ENCODE assay signal across 22 mouse cellular contexts in the genomic region with DNA sequence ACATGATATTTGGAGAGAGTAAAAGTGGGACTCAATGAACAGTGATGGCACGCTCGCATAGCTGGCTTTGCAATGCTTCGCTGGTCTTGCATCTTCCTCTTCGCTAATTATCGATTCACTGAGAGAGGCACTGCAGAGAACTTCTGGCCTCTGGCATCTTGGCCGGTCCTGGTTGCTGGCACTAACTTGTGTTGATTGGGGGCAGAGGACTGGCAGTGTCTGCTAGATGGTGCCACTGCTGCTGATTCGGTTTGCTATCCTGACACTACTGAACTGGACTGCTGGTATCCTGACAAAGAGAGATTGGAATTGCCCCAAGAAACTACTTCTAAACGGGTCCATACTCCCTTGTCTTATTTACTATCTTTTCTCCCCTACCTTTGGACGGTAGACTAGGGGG. TPM values are rescaled to one million over a fixed set of nuclear protein-coding genes. Genes with fewer than 3 reads are reported as not detected.
DNase-seq lines count a peak whose midpoint lies in the region; ATAC-seq and TF ChIP-seq lines count a peak whose summit lies in the region.
"Had no signal": no experiment of that assay in that cellular context is flagged by ENCODE, and none has a peak within 500 bp of the region (broad histone marks: within the 10 kb centered on the region; RNA-seq: fewer than 3 reads in every experiment).

No protein-coding gene starts in this region.

- no peaks in the 10 kb centered on the region for H3K36me3 ChIP-seq in liver, adult 2 months (ENCODE audit: control insufficient read depth, insufficient read depth, low read length)
- no peaks in the 10 kb centered on the region for H3K36me3 ChIP-seq in liver, embryonic 12.5 days
- H3K36me3 ChIP-seq: embryonic facial prominence, embryonic 13.5 days; embryonic facial prominence, embryonic 15.5 days; forebrain, embryonic 10.5 days; forebrain, embryonic 12.5 days had no signal

- WGBS in liver, adult 2 months, result 84% methylated on average over 9 of the region's 9 CpGs
- WGBS in liver, embryonic 12.5 days (ENCODE audit: insufficient replicate concordance), result 78% methylated on average over 9 of the region's 9 CpGs

- peak; percentile 22 for DNase-seq in gastrocnemius, adult 18-20 months (ENCODE audit: low spot score)
- no peak for DNase-seq in gastrocnemius, adult 8-10 months (ENCODE audit: low spot score in 2 of 2)
- peak; percentile 66 for DNase-seq in heart, adult 11 months
- no peak for DNase-seq in heart, postnatal 4 days
- peak; percentile 74 for DNase-seq in liver, adult 2 months (ENCODE audit: extremely low read depth, low read depth, low spot score)
- DNase-seq: adrenal gland, adult 2 months; adrenal gland, postnatal 10 days; adrenal gland, postnatal 25 days; cerebellum, adult 11 months; cerebellum, adult 18-20 months; cerebellum, adult 9-10 months; cerebellum, postnatal 14 days; cerebellum, postnatal 36 days; embryo, embryonic 11 days had no signal

- no peak for TF ChIP-seq POLR2A in liver, adult 2 months (IDR thresholded peaks at IDR 0.05; ENCODE audit: extremely low read depth, insufficient read depth, low read length)

- H3K4me2 ChIP-seq in liver, embryonic 12.5 days, result no peak overlapping the region
- H3K4me2 ChIP-seq: embryonic facial prominence, embryonic 13.5 days; embryonic facial prominence, embryonic 15.5 days; forebrain, embryonic 12.5 days had no signal

- no peaks in the 10 kb centered on the region for H3K4me1 ChIP-seq in liver, adult 2 months (ENCODE audit: control insufficient read depth, insufficient read depth, low read length)
- no peaks in the 10 kb centered on the region for H3K4me1 ChIP-seq in liver, embryonic 12.5 days
- H3K4me1 ChIP-seq: embryonic facial prominence, embryonic 13.5 days; embryonic facial prominence, embryonic 15.5 days; forebrain, embryonic 12.5 days had no signal

- ATAC-seq in liver, embryonic 12.5 days, result no peak
- ATAC-seq: forebrain, embryonic 14.5 days; forebrain, embryonic 16.5 days had no signal

- no peak overlapping the region for H3K27ac ChIP-seq in liver, adult 2 months (replicated peaks; ENCODE audit: insufficient read depth, low read depth, low read length)
- no peak overlapping the region for H3K27ac ChIP-seq in liver, embryonic 12.5 days
- H3K27ac ChIP-seq: embryonic facial prominence, embryonic 13.5 days; embryonic facial prominence, embryonic 15.5 days; forebrain, embryonic 10.5 days; forebrain, embryonic 12.5 days had no signal

- no peak overlapping the region for H3K9ac ChIP-seq in liver, adult 2 months (ENCODE audit: low read depth, low read length)
- H3K9ac ChIP-seq in liver, embryonic 12.5 days, result no peak overlapping the region
- H3K9ac ChIP-seq: embryonic facial prominence, embryonic 13.5 days; embryonic facial prominence, embryonic 15.5 days; forebrain, embryonic 12.5 days had no signal

- H3K79me2 ChIP-seq in liver, adult 2 months (ENCODE audit: control insufficient read depth, insufficient read depth, low read length), result no peaks in the 10 kb centered on the region

- no peaks in the 10 kb centered on the region for H3K27me3 ChIP-seq in liver, adult 2 months (ENCODE audit: control insufficient read depth, insufficient read depth, low read length)
- H3K27me3 ChIP-seq in liver, embryonic 12.5 days (replicated peaks), result no peaks in the 10 kb centered on the region
- H3K27me3 ChIP-seq: embryonic facial prominence, embryonic 13.5 days; embryonic facial prominence, embryonic 15.5 days; forebrain, embryonic 12.5 days had no signal

- H3K9me3 ChIP-seq in liver, embryonic 12.5 days (replicated peaks), result no peaks in the 10 kb centered on the region
- H3K9me3 ChIP-seq: embryonic facial prominence, embryonic 13.5 days; embryonic facial prominence, embryonic 15.5 days; forebrain, embryonic 10.5 days; forebrain, embryonic 12.5 days had no signal

- H3K4me3 ChIP-seq in liver, adult 2 months (ENCODE audit: insufficient read depth, low read depth, low read length), result no peak overlapping the region
- no peak overlapping the region for H3K4me3 ChIP-seq in liver, embryonic 12.5 days
- H3K4me3 ChIP-seq: embryonic facial prominence, embryonic 13.5 days; embryonic facial prominence, embryonic 15.5 days; erythroblast, embryonic 14.5 days; forebrain, embryonic 10.5 days; forebrain, embryonic 12.5 days had no signal

- no peak for TF ChIP-seq CTCF in liver, adult 2 months (IDR thresholded peaks at IDR 0.05; ENCODE audit: low read depth, low read length)

RNA-seq across cellular contexts. Expression of a gene that starts 17.2 kb away (rescaled TPM):
- 1,000 to 10,000 TPM; 5,308 to 5,533 TPM for total RNA-seq in gastrocnemius, adult 18-20 months (2021)
- total RNA-seq in gastrocnemius, adult 8-10 months (2022), result 1,000 to 10,000 TPM; 6,560 to 8,442 (median 7,482) TPM
- total RNA-seq in heart, postnatal 4 days (2021), result 1 to 10 TPM; 4.1 to 6.5 TPM
- total RNA-seq in liver, adult 2 months (2014; rRNA removed), result 18.7 and 22.7 TPM in 2 replicates
- polyA plus RNA-seq in liver, adult 2 months (2012; rRNA removed), result 2.8 and 5.6 TPM in 2 replicates
- polyA plus RNA-seq in liver, embryonic 12.5 days (2016; fragmentation: Nextera tagmentation; extraction: Ambion mirVana), result 0.50 and 1.5 TPM in 2 replicates
- polyA plus RNA-seq: erythroblast, embryonic 14.5 days had no signal

Comparison
In these comparisons a context has a peak if more than half of its experiments do, and no peak if none do; other contexts are left out.
1. DNase-seq: peak in gastrocnemius, adult 18-20 months (single experiment), heart, adult 11 months (single experiment) and liver, adult 2 months (single experiment); none in gastrocnemius, adult 8-10 months (0 of 2) and heart, postnatal 4 days (single experiment).
2. RNA of a gene that starts 17.2 kb away (total RNA-seq): 6,560 to 8,442 TPM in gastrocnemius, adult 8-10 months and 5,308 to 5,533 TPM in gastrocnemius, adult 18-20 months; 18.7 to 22.7 TPM in liver, adult 2 months and 4.1 to 6.5 TPM in heart, postnatal 4 days; every median in the first group is over 100 times any median in the second.